Mouse (Mus musculus) layer of hippocampus, postnatal 25 days (tissue): ENCODE measurements around the gene Lrp3. TPM values are rescaled to one million over a fixed set of nuclear protein-coding genes. Genes with fewer than 3 reads are reported as not detected.

Experiments
- total RNA-seq, 2 experiments: library from RNA; stranded (reverse); gene quantifications; 2 replicates each; pipeline ENCODE4 v1.2.3; 2021

Gene Lrp3
- total RNA-seq, 2 experiments from 2014 or later = 69.7 to 76.6 TPM

Other genes with a start within 250 kb of the Lrp3 start
- gene Cebpg, start 158.9 kb downstream of the Lrp3 start, total RNA-seq = 10 to 100 TPM; 26.1 to 27.7 TPM
- 10 to 100 TPM; 14.2 to 20.7 TPM for gene Cebpa, start 96.2 kb downstream of the Lrp3 start, total RNA-seq
- 10 to 100 TPM; 49.4 to 52.3 TPM for gene Slc7a10, start 29.1 kb downstream of the Lrp3 start, total RNA-seq
- 10 to 100 TPM; 24.2 to 24.4 TPM for gene Gpatch1, start 102.9 kb upstream of the Lrp3 start, total RNA-seq
- 1 to 10 TPM; 3.1 to 4.2 TPM for gene Rhpn2, start 118.7 kb upstream of the Lrp3 start, total RNA-seq
- gene Faap24, start 181.3 kb upstream of the Lrp3 start, total RNA-seq = 1 to 10 TPM; 5.3 to 6.9 TPM
- 10 to 100 TPM; 11.8 to 22.6 TPM for gene Cep89, start 181.5 kb upstream of the Lrp3 start, total RNA-seq
- gene Slc7a9, start 233.3 kb upstream of the Lrp3 start, total RNA-seq = not detected